Mouse (Mus musculus): ENCODE data around the gene Trabd2b.

The Trabd2b gene

DNA sequence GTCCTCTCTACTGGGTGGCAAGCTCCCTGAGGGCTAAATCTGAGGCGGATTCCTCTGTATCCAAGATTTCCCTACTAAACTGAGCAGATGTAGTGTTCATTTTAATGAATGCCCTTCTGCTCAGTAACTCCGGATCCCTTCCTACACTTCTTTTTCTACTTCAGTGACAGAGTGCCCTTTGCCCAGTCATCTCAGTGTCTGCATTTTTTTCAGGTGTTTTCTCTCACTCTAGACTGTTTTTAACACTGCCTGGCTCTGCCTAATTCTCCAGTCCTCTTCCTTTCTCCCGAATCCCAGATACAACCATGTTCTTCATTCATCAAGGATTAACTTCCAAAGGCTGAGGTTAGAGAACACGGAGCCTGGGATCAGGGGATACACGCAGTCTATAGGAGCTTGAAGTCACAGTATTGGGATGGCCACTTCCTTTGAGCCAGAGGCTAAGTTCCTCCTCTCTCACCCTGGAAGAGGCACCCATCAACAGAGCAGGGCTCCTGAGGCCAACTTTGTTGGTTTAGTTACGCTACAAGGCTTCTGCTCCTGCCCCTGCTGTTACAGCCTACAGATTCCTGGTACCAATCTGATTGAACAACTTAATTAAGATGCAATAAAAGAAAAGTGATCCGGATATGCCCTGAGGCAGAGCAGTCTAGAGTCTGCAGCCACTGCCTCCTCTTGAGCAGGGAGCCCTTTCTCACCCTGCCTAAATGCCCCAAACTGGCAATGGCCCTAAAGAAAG is 4.4 kb upstream of the Trabd2b start:
- no peak for DNase-seq

DNA sequence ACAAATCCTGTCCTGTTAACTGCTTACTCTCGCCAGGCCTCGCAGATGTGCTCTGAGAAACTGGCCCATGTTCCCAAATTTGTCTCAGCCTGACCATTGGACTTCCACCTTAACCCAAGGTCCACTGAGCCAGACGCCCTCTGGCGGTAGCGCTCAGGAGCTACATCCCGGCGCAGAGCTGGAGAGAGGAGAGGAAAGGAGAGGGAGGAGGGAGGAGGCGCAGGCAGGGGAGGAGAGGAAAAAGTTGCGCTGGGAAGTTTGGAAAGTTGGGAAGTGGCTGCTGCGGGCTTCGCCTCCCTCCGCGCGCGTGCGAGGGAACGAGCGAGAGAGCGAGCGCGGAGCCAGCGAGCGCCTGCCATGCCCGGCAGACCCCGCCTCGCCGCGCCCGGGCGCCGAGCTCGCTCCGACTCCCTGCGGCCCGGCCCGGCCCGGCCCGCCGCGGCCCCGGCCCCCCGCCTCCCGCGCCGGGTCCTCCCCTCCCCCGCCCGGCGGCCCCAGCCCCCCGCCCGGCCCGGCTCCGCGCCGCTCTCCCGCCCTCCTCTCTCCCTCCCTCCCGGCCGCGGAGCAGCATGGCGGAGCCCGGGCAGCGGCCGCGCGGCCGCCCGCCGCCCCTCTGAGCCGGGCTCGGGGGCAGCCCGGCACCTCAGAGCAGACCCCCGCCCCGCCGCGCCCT is 706 bp upstream of the Trabd2b start:
- DNase-seq: peak; percentile 54

DNA sequence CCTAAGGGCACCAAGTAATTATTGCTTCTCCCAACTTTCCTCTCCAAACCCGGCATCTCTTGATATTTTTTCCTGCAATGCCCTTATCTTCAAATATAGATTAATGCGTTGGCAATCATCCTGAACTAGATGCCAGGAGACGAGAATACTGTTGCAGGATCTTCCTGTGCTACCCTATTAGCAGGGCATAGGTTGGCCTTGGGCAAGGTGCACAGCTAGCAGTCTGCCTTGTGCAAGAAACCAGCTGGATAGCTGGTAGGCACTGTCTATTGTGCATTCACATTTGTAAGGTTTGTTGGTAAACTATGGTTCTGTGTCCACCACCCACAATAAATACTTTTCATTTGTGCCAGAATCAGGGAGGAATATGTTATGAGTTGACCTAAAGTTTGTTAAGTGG is 992 bp downstream of the Trabd2b start:
- no peak for DNase-seq

DNA sequence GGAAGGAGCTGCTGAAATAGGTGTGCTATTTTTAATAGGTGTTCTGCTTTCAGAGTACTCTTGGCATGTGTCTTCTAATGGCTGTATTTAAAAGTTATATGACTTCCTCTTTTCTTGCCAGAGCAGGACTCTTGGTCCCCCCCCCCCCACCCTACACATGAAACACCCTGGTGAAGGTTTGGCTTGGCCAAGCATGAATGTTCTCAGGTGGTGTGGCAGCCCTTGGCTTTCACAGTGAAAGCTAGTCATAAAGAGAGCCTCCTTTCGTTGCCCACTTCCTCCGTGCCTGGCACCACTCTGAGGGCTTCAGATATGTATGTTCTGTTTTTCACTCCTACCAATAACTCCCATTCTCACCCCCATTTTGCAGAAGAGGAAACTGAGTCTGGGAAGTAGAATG is 1.8 kb downstream of the Trabd2b start:
- DNase-seq: no peak

DNA sequence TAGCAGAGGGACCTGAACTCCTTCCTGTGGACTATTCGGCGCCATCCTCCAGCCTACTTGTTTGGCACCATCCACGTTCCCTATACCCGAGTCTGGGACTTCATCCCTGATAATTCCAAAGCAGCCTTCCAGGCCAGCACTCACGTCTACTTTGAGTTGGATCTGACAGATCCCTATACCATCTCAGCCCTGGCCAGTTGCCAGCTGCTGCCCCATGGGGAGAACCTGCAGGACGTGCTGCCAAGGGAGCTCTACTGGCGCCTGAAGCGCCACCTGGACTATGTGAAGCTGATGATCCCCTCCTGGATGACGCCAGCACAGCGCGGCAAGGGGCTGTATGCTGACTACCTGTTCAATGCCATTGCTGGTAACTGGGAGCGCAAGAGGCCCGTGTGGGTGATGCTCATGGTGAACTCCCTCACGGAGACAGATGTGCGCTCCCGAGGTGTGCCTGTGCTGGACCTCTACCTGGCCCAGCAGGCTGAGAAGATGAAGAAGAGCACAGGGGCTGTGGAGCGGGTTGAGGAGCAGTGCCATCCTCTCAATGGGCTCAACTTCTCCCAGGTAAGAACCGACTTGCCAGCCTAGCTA is 2.5 kb downstream of the Trabd2b start:
- DNase-seq: no peak

DNA sequence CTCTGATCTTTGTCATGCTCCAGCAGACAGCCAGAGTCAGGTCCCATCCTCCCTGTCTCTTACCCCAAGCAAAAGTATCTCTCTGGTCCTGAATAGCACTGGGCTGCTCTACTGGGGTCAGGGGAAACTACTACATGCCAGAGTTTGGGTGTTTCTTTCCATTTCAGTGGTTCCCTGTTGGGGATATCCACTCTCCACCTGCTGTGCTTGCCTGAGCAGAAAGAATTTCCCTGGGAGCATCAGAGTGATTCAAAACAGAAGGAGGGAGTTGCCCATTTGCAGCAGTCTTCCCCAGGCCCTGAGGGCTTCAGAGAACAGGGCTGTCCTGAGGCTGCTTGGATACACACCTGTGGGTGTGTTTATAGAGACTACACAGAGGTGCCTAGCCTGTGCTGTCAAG is 3.0 kb downstream of the Trabd2b start:
- no peak for DNase-seq

DNA sequence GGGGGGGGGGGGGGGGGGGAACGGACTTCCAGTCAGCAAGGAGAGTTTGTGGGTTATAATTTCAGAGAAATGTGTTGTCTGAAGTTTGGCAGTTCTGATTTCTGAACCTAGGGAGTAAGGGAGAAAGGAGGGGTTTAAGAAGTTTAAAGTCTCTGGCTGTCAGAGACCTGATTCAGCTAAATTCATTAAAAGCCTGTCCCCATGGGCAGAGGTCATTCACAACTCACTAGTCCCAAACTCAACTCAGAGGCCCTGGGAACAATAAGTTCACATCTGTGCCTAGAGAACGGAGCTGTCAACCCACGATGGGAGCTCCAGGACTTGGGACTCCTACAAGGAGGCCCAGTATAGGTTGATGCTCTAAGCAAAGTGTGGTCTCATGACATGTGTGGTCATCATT is 3.5 kb downstream of the Trabd2b start:
- no peak for DNase-seq

DNA sequence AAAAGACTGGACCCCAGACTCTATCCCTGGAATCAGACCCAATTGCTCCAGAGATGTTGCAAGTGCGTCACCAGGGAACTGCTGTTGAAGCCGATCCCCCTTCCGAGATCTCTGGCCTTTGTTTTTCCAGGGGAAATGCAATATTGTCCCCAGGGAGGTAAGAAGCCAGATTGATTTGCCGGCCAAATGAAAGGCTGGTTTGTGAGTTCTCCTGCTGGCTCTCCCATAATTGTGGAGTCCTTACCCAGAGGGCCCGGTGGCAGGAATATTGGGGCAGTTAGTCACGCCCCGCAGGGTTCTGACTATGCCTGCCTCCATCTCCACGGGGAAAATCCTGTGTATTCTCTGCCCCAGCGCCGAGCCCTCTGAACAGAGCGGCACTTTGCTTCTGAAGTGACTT is 3.9 kb downstream of the Trabd2b start:
- no peak for DNase-seq

DNA sequence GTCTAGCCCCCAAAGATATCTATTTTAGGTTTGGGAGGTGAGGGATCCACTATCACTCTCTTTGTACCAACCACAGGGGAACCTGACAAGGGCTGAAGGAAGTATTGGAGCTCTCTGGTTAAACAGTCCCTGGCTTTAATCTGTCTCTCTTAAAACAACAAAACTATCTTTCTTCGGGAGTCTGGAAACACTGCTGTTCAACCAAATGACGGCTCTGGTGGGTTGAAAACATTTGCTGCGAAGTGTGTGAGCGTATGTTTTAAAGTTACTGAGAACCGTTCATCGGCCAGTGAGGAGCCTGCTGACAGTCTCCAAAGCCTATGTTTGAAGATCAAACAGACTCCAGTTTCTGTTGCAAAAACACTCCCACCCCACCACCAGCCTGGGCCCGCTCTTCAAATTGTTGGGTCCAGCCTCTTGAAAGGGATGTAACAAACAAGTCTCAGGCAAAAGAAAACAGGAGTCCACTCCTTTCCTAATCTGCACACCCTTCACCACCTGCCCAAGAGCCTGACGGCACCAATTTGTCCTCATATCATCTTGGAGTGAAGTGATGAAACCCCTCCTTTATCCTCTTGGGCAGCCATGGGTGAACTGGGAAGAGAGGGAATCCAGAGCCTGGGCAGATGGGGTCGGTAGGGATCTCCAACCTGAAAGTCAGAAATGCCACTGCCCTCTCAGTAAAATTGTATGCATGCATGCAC is 4.6 kb downstream of the Trabd2b start:
- DNase-seq: no peak

DNA sequence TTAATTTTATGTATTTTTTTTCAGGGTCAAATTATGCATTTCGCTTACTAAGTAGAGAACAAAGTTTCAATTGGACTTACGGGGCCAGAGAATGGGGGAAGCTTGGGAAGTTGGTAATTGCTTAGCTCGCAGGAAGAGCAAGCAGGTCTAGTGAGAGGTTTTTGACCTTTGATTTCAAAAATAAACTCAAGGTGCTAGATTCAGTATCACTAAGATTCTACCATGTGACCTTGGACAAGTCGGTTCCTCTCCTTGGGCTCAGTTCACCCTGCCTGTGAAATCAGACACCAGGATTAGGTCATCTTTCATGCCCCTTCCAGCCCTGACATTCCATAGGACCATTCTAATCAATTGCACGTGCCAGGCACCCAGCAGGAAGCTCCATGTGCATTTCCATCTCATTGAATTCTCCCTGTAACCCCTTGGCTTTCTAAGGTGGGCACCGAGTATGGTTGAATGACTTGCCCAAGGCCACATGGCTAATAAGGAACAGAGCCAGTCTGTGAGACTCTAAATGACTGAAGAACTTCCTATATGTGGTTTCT is 5.4 kb downstream of the Trabd2b start:
- DNase-seq: no peak

DNA sequence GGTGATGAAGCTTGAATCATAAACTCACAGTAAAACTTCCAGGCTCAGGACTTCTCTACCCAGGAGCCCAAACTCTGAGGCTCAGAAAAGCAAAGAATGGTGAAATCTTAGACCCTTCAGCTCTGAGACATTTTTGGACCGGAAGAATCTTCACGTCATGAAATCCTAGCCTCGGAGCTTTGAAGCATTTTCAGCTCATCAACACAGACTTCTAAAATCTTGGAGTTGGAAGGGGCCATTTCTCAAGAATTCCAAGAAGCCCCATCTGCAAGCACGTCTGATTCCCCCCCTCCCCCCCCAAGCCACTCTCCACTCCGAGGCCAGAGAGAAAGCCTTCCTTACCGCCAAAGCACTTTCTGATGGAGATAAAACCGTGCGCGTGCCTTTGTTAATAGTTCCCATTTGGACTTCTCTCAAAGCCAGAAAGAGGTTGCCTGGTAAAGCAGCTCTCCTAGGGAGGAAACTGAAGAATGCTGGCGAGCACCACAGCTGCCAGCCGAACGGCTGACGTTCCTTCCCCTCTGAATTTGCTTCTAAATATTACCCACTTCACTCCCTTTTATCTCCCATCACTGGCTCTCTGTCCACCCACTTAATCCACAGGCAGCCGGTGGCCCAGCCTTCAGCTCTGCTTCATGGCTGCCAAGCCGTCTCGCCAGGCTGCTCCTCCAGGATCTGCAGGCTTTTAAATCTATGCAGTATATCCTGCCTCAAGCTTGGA is 9.6 kb downstream of the Trabd2b start:
- DNase-seq: no peak

DNA sequence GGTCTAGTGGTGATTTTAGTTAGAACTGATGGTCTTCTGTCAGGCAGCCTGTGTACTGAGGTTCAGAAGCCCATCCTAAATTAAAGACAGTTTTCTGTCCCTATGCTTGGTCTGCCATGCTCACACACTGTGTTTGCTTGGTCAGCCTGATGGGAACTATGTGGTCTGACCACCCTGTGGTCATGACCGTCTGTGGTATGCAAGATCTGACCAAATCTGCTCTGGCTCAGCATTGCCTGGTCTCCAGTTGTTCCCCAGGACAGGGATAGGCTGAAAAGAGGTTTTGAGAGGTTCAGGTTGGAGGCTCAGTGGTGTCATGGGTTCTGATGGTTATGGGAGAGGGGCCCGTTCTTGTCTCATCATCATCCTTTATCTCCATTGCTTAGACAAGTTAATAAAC is 13.6 kb downstream of the Trabd2b start:
- no peak for DNase-seq

DNA sequence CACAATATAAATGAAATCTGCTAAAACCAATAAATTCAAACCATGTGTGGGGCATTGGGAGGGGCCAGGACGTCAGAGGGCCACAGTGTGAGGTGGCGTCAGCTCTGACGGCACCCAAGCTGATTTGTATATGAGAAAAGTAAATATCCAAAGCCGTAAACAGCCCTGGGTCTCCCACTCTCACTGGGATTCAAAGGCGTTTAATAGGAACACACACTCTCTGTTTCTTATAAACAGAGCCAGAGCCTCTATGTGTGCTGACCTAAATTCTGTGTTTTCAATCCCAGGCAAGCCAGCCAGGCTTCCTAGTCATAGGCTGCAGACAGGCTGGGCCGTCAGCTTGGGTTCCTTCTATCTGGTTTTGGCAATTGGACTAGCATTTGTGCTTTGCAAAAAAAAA is 16.6 kb downstream of the Trabd2b start:
- DNase-seq: no peak

DNA sequence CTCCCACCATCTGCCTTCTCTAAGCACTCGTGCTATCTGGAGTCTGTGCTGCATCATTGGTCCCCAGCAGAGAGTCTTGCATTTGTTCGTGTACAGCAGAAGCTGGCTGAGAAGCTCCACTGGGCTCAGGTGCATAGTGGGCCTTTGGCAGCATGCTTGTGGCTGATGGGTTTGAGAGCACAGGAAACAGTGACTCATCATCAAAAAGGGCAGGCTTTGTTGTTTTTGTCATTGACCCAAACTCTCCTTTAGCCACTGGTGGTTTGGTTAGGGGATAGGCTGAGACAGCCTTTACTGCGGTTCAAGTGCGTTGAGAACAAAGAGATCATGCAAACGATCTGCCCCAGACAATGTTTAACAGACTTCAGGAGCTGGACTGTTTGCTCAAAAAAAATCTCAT is 19.3 kb downstream of the Trabd2b start:
- DNase-seq: no peak

DNA sequence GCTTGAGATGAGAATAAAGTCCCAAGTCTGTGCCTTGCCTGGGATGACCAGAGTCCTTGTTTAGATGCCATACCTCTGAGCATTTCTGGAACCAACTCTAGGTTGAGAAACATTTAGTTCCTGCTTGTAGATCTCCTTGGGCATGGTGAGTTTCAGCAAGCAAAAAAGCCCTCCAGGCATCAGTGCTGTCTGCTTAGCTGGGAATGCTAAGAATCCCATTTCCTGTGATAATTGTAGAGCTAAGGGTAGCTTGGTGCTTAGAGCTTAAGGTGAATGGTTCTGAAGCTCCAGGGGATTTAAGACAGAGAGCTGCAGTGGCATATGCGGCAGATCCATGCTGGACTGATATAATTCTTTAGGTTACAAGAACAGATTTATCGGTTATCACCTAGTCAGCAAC is 26.2 kb downstream of the Trabd2b start:
- DNase-seq: no peak

DNA sequence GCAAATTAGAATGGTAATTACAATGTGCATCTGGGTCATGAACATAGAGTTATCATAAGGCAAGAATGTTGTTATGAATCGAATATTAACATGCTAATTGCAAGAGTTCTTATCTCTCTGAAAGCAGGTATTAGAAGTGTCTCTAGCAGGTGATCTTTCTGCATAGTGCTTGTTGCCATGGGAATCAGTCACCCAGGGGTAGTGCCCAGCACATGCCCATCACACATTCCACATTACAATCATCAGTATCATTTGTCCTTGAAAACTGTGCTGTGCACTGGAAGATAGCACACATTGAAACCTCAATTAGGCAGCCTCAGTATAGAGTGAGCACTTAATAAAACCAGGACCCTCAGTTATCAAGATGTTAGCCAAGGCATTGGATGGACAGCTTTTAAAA is 26.9 kb downstream of the Trabd2b start:
- no peak for DNase-seq

DNA sequence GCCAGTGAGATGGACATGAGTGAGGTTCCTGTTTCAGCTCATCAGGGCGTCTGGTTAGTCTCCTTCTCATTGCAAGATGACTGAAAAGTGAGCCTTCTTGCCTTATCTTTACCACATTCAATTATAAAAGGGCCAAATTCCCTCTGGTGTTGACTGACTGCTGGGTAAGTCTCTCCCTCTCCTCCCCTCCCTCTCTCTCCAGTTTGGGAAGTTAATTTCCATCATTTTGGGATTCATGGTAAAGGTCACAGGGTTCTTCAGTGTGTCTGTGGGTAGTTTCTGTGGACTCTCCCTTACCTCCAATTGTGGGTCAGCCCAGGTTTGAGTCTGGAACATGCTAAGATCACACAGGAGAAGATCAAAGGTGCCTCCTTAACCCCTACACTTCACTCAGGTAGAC is 28.2 kb downstream of the Trabd2b start:
- DNase-seq: no peak

DNA sequence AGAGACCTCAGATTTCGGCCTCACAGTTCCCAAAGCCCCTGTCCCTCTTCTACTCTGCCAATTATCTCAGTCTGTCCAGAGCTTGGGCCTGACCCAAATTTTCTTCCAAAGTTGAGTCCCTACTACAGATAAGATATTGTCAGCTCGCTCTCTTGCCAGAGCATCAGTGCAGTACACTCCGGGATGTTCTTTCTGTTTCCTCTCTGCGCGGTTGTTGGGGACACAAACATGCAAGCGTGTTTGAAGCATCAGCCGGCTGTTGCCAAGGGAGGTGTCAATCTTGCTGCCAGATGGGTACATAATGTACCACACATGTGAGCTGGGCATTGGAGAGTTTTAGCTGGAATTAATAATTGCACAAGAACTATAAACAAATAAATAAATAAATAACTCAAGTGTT is 28.9 kb downstream of the Trabd2b start:
- DNase-seq: no peak

DNA sequence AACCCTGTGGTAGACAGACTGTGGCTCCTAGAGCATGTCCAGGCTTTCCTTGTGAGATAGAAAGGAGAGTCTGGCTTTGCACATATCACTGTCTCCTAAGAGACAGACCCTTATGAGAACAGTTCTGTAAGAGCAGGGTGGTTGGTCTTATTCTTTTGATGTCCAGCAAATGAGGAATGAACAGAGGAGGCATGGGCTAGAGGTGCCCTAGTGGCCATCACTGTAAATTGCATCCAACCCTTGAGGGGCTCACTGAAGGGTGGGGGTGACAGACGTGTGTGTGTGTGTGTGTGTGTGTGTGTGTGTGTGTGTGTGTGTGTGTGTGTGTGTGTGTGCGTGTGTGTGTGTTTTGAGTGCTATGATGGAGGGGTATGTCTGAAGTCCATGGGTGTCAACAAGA is 32.2 kb downstream of the Trabd2b start:
- DNase-seq: no peak

DNA sequence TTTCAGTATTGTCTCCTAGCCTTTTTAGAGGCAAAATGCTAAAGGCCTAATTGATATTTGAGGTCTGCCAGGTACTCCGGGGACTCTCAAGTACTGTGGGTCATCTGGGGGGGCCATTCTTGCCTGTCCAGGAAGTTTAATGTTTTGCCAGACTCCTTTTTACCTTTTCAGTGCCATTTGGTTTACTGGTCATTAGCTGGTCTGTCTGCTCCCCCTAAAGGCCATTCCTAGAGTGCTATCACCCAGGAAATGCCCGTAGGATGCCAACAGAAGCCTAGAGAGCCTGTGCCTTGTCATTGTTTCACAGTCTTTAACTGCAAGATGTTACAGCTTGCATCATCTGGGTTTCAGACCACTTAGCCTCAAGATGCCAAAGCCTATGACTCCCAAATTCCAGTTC is 35.7 kb downstream of the Trabd2b start:
- no peak for DNase-seq

DNA sequence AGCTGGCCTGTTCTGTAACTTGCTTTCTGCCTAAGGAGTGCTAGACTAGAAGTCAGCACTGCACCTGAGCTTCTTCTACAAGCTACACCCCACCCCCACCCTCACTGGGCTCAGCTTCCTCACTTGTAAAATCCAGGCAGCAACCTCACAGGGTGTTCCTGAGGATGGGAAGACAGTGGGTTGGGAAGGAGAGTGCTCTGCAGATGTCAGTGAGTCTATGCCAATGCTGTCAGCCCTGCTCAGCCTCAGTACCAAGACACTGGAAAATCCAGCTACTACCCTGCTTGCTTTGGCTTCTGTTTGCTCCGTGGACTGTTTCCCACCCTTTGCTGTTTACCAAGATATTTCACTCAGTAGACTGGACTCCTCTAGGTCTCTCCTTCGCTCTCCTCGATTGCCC is 36.1 kb downstream of the Trabd2b start:
- no peak for DNase-seq

DNA sequence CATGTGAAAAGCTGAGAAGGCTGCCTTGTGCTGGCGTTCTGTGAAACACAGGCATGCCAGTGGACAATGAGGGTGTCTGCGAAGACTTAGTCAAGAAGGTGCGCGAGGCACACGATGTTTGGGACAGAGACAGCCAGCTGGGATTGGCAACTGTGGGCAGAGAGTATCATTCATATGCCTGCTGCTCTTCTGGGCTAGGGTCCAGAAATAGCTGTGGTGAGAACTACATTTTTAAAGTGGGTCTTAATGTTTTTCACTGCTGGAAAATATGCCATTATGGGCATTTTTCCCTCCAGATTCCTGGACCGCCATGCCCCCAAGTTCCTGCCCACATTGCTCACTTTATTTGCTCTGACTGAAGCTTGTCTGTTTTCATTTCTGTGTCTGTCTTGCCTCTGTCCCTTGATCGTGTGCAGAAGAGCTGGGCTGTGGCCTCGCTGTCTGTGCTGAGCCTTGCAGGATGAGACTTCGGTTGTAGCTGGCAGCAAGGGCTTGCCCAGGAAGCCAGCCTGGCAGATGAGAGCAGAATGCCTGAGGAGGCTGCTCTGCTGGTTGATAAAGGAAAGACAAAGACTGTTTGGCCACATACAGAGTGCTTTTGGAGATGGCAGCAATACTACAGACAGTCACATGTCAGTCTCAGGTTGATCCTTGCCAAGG is 42.0 kb downstream of the Trabd2b start:
- no peak for DNase-seq

Measured in cerebellum, adult 8-10 months (tissue).